8 mouse cellular contexts compared by ENCODE assay signal in the genomic region with DNA sequence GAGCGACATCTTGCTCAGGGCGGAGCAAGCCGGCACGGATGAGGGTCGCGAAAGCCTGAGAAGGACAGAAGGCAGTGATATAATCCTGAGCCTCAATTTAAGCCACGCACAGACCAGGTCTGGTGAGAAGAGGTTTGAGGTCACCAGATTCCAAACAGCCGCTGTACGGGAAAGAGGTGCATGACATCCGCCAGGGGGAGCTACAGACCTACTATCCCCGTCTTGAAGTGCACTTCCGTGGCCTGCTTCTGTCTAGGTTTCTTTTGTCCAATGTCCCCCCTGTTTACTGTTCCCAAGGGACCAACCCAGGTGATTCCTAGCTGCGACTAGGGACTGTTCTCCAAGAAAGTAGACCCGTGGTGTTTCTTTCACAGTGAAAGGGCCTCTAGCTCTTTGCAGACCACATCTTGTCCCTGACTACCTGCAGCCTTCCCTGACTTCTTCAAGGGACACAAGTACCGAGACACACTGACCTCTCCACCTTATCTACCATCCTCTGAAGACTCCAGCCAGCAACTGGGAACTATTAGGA. TPM values are rescaled to one million over a fixed set of nuclear protein-coding genes. Genes with fewer than 3 reads are reported as not detected.
DNase-seq lines count a peak whose midpoint lies in the region; ATAC-seq and TF ChIP-seq lines count a peak whose summit lies in the region.

Gene Dus2 (plus strand): TSS at position 482 of the 532 bp plus-strand sequence.

- DNase-seq in MEL (ENCODE audit: low read depth, low spot score) = peak; percentile 92
- peak; percentile 77 for DNase-seq in cerebellum, adult 11-12 months
- peak; percentile 92 for DNase-seq in heart, postnatal 4 days
- peak; percentile 55 to 84 for DNase-seq in layer of hippocampus, adult 2 months (ENCODE audit: low spot score in 2 of 2)
- peak; percentile 46 for DNase-seq in ovary, postnatal 10 days (ENCODE audit: low spot score)
- DNase-seq in thymus, postnatal 10 days (ENCODE audit: low spot score in 2 of 2) = peak; percentile 75 to 95

- TF ChIP-seq CTCF in MEL (IDR thresholded peaks at IDR 0.05 in 2 of 3, conservative IDR thresholded peaks at IDR 0.05 in 1 of 3; ENCODE audit: control insufficient read depth in 1 of 3, insufficient read depth in 1 of 3, low read depth in 2 of 3, low read length in 3 of 3, poor library complexity in 1 of 3, severe bottlenecking in 1 of 3) = peak; percentile 94 to 96 (median 95)
- TF ChIP-seq CTCF in layer of hippocampus, adult 2 months (conservative IDR thresholded peaks at IDR 0.05) = peak; percentile 91

- H3K27ac ChIP-seq in MEL (ENCODE audit: control insufficient read depth, low read depth, low read length) = no peak within 1 kb of the TSS
- no peak within 1 kb of the TSS for H3K27ac ChIP-seq in forebrain, embryonic 16.5 days (ENCODE audit: low read length)
- no peak within 1 kb of the TSS for H3K27ac ChIP-seq in layer of hippocampus, adult 2 months
- peak within 1 kb of the TSS; percentile 17; the same call in 1 of the 2 replicates for H3K27ac ChIP-seq in lung, embryonic 16.5 days (ENCODE audit: low read length)

- no peaks in the 10 kb centered on the region for H3K27me3 ChIP-seq in MEL (ENCODE audit: control insufficient read depth in 1 of 2, insufficient read depth in 2 of 2, low read length in 2 of 2)
- no peaks in the 10 kb centered on the region for H3K27me3 ChIP-seq in forebrain, embryonic 16.5 days (replicated peaks; ENCODE audit: control insufficient read depth, insufficient read depth, low read length)
- no peaks in the 10 kb centered on the region for H3K27me3 ChIP-seq in lung, embryonic 16.5 days (ENCODE audit: control insufficient read depth, insufficient read depth, low read depth, low read length)

- no peaks in the 10 kb centered on the region for H3K9me3 ChIP-seq in MEL (replicated peaks; ENCODE audit: insufficient read depth, low read length)
- H3K9me3 ChIP-seq in forebrain, embryonic 16.5 days (ENCODE audit: control insufficient read depth, low read length) = no peaks in the 10 kb centered on the region
- no peaks in the 10 kb centered on the region for H3K9me3 ChIP-seq in lung, embryonic 16.5 days (ENCODE audit: control insufficient read depth, low read length)

- no peaks in the 10 kb centered on the region for H3K36me3 ChIP-seq in MEL (ENCODE audit: control insufficient read depth in 1 of 2, insufficient read depth in 2 of 2, low read length in 2 of 2)
- no peaks in the 10 kb centered on the region for H3K36me3 ChIP-seq in forebrain, embryonic 16.5 days (ENCODE audit: control insufficient read depth, insufficient read depth)
- H3K36me3 ChIP-seq in lung, embryonic 16.5 days (ENCODE audit: control insufficient read depth, insufficient read depth, low read length) = no peaks in the 10 kb centered on the region

- H3K4me2 ChIP-seq in forebrain, embryonic 16.5 days (ENCODE audit: low read length) = no peak within 1 kb of the TSS
- peak within 1 kb of the TSS; percentile 38 for H3K4me2 ChIP-seq in lung, embryonic 16.5 days (ENCODE audit: low read depth, low read length)

- ATAC-seq in forebrain, embryonic 16.5 days = peak; percentile 50; the same call in 1 of the 2 replicates
- ATAC-seq in lung, embryonic 16.5 days (ENCODE audit: low read depth) = peak; percentile 89

- no peaks in the 10 kb centered on the region; a peak in 1 of 4 replicates for H3K4me1 ChIP-seq in MEL (ENCODE audit: control insufficient read depth in 1 of 2, insufficient read depth in 2 of 2, low read length in 2 of 2)
- H3K4me1 ChIP-seq in forebrain, embryonic 16.5 days (replicated peaks; ENCODE audit: control insufficient read depth, insufficient read depth, low read length) = no peaks in the 10 kb centered on the region; the same call in 1 of the 2 replicates
- H3K4me1 ChIP-seq in lung, embryonic 16.5 days (replicated peaks; ENCODE audit: control insufficient read depth, insufficient read depth, low read length) = 0 out of 2 replicates have a peak, but pooled peaks cover 6% of the 10 kb centered on the region

- 11% methylated on average over 15 of the region's 15 CpGs for WGBS in forebrain, embryonic 16.5 days
- 7% methylated on average over 15 of the region's 15 CpGs for whole genome bisulfite sequencing in lung, embryonic 16.5 days

- no peak for TF ChIP-seq POLR2A in MEL (IDR thresholded peaks at IDR 0.05; ENCODE audit: control insufficient read depth in 1 of 2, insufficient read depth in 1 of 2, low read depth in 1 of 2, low read length in 2 of 2, poor library complexity in 1 of 2)

- H3K9ac ChIP-seq in MEL (ENCODE audit: control insufficient read depth, low read depth, low read length, poor library complexity, severe bottlenecking) = peak within 1 kb of the TSS; percentile 45
- H3K9ac ChIP-seq in forebrain, embryonic 16.5 days (replicated peaks; ENCODE audit: low read depth, low read length) = peak within 1 kb of the TSS; percentile 23
- peak within 1 kb of the TSS; percentile 50 for H3K9ac ChIP-seq in lung, embryonic 16.5 days (ENCODE audit: low read length)

- TF ChIP-seq RAD21 in MEL (IDR thresholded peaks at IDR 0.05; ENCODE audit: low read depth, low read length) = peak; percentile 96

- peak within 1 kb of the TSS; percentile 4 to 20; a peak in 2 of 4 replicates for H3K4me3 ChIP-seq in MEL (ENCODE audit: control insufficient read depth in 1 of 2, insufficient read depth in 1 of 2, low read depth in 2 of 2, low read length in 2 of 2)
- no peak within 1 kb of the TSS for H3K4me3 ChIP-seq in forebrain, embryonic 16.5 days (replicated peaks; ENCODE audit: low read length)
- no peak within 1 kb of the TSS for H3K4me3 ChIP-seq in layer of hippocampus, adult 2 months
- H3K4me3 ChIP-seq in lung, embryonic 16.5 days (ENCODE audit: low read length) = 0 out of 2 replicates have a peak within 1 kb of the TSS, but pooled peaks have one; percentile 5

- H3K79me2 ChIP-seq in MEL (ENCODE audit: control insufficient read depth, insufficient read depth, low read length, poor library complexity) = no peaks in the 10 kb centered on the region

- TF ChIP-seq EP300 in MEL (IDR thresholded peaks at IDR 0.05; ENCODE audit: low read depth in 1 of 2, low read length in 2 of 2) = no peak

TF ChIP-seq in MEL, 35 proteins besides CTCF, POLR2A, EP300 and RAD21:
- TF ChIP-seq ELF1 (IDR thresholded peaks at IDR 0.05; ENCODE audit: low read depth, low read length) (peak; percentile 89), TCF12 (IDR thresholded peaks at IDR 0.05; ENCODE audit: low read depth, low read length) (no peak), MYC (IDR thresholded peaks at IDR 0.05; ENCODE audit: low read depth, low read length) (no peak), ZKSCAN1 (IDR thresholded peaks at IDR 0.05; ENCODE audit: low read depth, low read length) (no peak), ZC3H11A (IDR thresholded peaks at IDR 0.05; ENCODE audit: low read depth, low read length) (peak; percentile 95), NRF1 (IDR thresholded peaks at IDR 0.05; ENCODE audit: insufficient read depth, low read depth, low read length, poor library complexity, severe bottlenecking) (no peak), GABPA (IDR thresholded peaks at IDR 0.05; ENCODE audit: low read depth, low read length) (no peak), USF1 (IDR thresholded peaks at IDR 0.05; ENCODE audit: low read depth, low read length) (no peak), NELFE (IDR thresholded peaks at IDR 0.05; ENCODE audit: low read depth, low read length) (peak; percentile 11; the same call in 1 of the 2 replicates), MYB (IDR thresholded peaks at IDR 0.05; ENCODE audit: low read depth, low read length) (no peak), CHD1 (IDR thresholded peaks at IDR 0.05; ENCODE audit: low read depth, low read length) (no peak), CHD2 (IDR thresholded peaks at IDR 0.05; ENCODE audit: low read length) (no peak), SMC3 (IDR thresholded peaks at IDR 0.05; ENCODE audit: low read depth, low read length) (peak; percentile 97), MXI1 (IDR thresholded peaks at IDR 0.05; ENCODE audit: low read depth, low read length) (0 out of 2 replicates have a peak, but pooled peaks have one; percentile 11), UBTF (IDR thresholded peaks at IDR 0.05; ENCODE audit: borderline replicate concordance, insufficient read depth, low read depth, low read length) (no peak), HCFC1 (IDR thresholded peaks at IDR 0.05; ENCODE audit: low read depth, low read length) (peak; percentile 56; the same call in 1 of the 2 replicates), TAL1 (IDR thresholded peaks at IDR 0.05; ENCODE audit: low read length) (no peak), ZNF384 (IDR thresholded peaks at IDR 0.05; ENCODE audit: low read depth, low read length) (peak; percentile 34; the same call in 1 of the 2 replicates), USF2 (IDR thresholded peaks at IDR 0.05; ENCODE audit: borderline replicate concordance in 1 of 2, insufficient read depth in 1 of 2, low read depth in 1 of 2, low read length in 2 of 2) (no peak), SIN3A (IDR thresholded peaks at IDR 0.05; ENCODE audit: low read length) (0 out of 2 replicates have a peak, but pooled peaks have one; percentile 29), GATA1 (IDR thresholded peaks at IDR 0.05; ENCODE audit: low read depth, low read length) (no peak)

RNA-seq across cellular contexts. Expression of gene Dus2, which starts in this region (rescaled TPM):
- 8.6 and 9.2 TPM in 2 replicates for total RNA-seq in MEL (2012; rRNA removed)
- 10 to 100 TPM in 1 of 2 experiments, not detected in 1; 11.9 TPM for polyA plus RNA-seq in MEL (2012; ENCODE audit: insufficient read depth in 1 of 2, insufficient read length in 2 of 2, low read depth in 1 of 2, low replicate concordance in 2 of 2, missing spikeins in 1 of 2)
- polyA plus RNA-seq in forebrain, embryonic 16.5 days (2015; fragmentation: Nextera tagmentation; extraction: Ambion mirVana) = 22.3 and 25.8 TPM in 2 replicates
- total RNA-seq in heart, postnatal 4 days (2021) = 10 to 100 TPM in 1 of 2 experiments, 1 to 10 TPM in 1; 9.8 to 10.2 TPM
- 10 to 100 TPM; 21.0 TPM for total RNA-seq in layer of hippocampus, adult 2 months (2021)
- 18.4 and 19.3 TPM in 2 replicates for polyA plus RNA-seq in lung, embryonic 16.5 days (2015; fragmentation: Nextera tagmentation; extraction: Ambion mirVana)

Comparison
In these comparisons a context has a peak if more than half of its experiments do, and no peak if none do; other contexts are left out.
1. H3K4me3 ChIP-seq: peak in MEL (2 of 2) and lung, embryonic 16.5 days (single experiment); none in forebrain, embryonic 16.5 days (single experiment) and layer of hippocampus, adult 2 months (single experiment).
2. Peak in every context shown above with its lines, with median percentiles within 50 percentile points of each other: DNase-seq and H3K9ac ChIP-seq.